Comparison of ENCODE assay signal across 13 mouse cellular contexts in genomic region chr10:87711798-87712197, GRCm38 (mm10).
A peak's percentile ranks its signal among the peaks of the same experiment; 100 is the strongest.
DNase-seq lines count a peak whose midpoint lies in the region; ATAC-seq lines count a peak whose summit lies in the region.
"Had no signal": no experiment of that assay in that cellular context is flagged by ENCODE, and none has a peak within 500 bp of the region (broad histone marks: within the 10 kb centered on the region; RNA-seq: fewer than 3 reads in every experiment).

No protein-coding gene starts in this region.

- DNase-seq in kidney, adult 18-20 months, result peak; percentile 7
- peak; percentile 62 for DNase-seq in adrenal gland, postnatal 10 days
- DNase-seq in heart, postnatal 10 days, result peak; percentile 60 to 64
- no peak for DNase-seq in gastrocnemius, postnatal 10 days
- no peak for DNase-seq in right cerebral cortex, postnatal 10 days (ENCODE audit: low spot score in 2 of 2)
- DNase-seq: lung, postnatal 10 days; right cerebral cortex, postnatal 4 days; thymus, postnatal 25 days had no signal

- H3K27ac ChIP-seq in kidney, embryonic 14.5 days (ENCODE audit: low read depth, low read length), result no peak overlapping the region
- H3K27ac ChIP-seq in liver, embryonic 16.5 days (ENCODE audit: low read length), result peak overlapping the region; percentile 54; the same call in 1 of the 2 replicates
- H3K27ac ChIP-seq: forebrain, embryonic 15.5 days had no signal

- H3K9me3 ChIP-seq in kidney, embryonic 14.5 days (ENCODE audit: control insufficient read depth, low read length), result no peaks in the 10 kb centered on the region
- H3K9me3 ChIP-seq in liver, embryonic 16.5 days (replicated peaks; ENCODE audit: control insufficient read depth, low read length), result no peaks in the 10 kb centered on the region
- H3K9me3 ChIP-seq: forebrain, embryonic 15.5 days had no signal

- no peak for ATAC-seq in kidney, embryonic 14.5 days (ENCODE audit: low FRiP score, low TSS enrichment)
- ATAC-seq in liver, embryonic 16.5 days (ENCODE audit: low read depth), result peak; percentile 92
- no peak for ATAC-seq in megakaryocyte-erythroid progenitor cell, adult 5-6 weeks (replicated peaks; ENCODE audit: low FRiP score, low TSS enrichment, poor library complexity, severe bottlenecking)
- ATAC-seq: forebrain, embryonic 15.5 days had no signal

- H3K27me3 ChIP-seq in kidney, embryonic 14.5 days (ENCODE audit: control insufficient read depth, insufficient read depth, low read length), result no peaks in the 10 kb centered on the region
- H3K27me3 ChIP-seq in liver, embryonic 16.5 days (ENCODE audit: control insufficient read depth, insufficient read depth, low read depth, low read length), result no peaks in the 10 kb centered on the region
- H3K27me3 ChIP-seq: forebrain, embryonic 15.5 days had no signal

- no peak overlapping the region for H3K4me2 ChIP-seq in kidney, embryonic 14.5 days (replicated peaks; ENCODE audit: low read depth, low read length)
- no peak overlapping the region for H3K4me2 ChIP-seq in liver, embryonic 16.5 days (ENCODE audit: low read depth, low read length)
- H3K4me2 ChIP-seq: forebrain, embryonic 15.5 days had no signal

- H3K36me3 ChIP-seq in kidney, embryonic 14.5 days (ENCODE audit: control insufficient read depth, insufficient read depth, low read length), result no peaks in the 10 kb centered on the region
- no peaks in the 10 kb centered on the region for H3K36me3 ChIP-seq in liver, embryonic 16.5 days (ENCODE audit: control insufficient read depth, insufficient read depth)
- H3K36me3 ChIP-seq: forebrain, embryonic 15.5 days had no signal

- no peak overlapping the region for H3K9ac ChIP-seq in kidney, embryonic 14.5 days (ENCODE audit: low read depth, low read length)
- H3K9ac ChIP-seq in liver, embryonic 16.5 days (ENCODE audit: low read depth, low read length), result no peak overlapping the region
- H3K9ac ChIP-seq: forebrain, embryonic 15.5 days had no signal

- 29% methylated on average over 3 of the region's 3 CpGs for WGBS in kidney, embryonic 14.5 days
- 36% methylated on average over 3 of the region's 3 CpGs for WGBS in liver, embryonic 16.5 days (ENCODE audit: insufficient replicate concordance)

- intact Hi-C loops in heart, postnatal 10 days (cut with DNase I), result no loop called here

- no peaks in the 10 kb centered on the region for H3K4me1 ChIP-seq in kidney, embryonic 14.5 days (ENCODE audit: control insufficient read depth, insufficient read depth, low read length)
- no peaks in the 10 kb centered on the region; the same call in 1 of the 2 replicates for H3K4me1 ChIP-seq in liver, embryonic 16.5 days (ENCODE audit: control insufficient read depth, low read depth, low read length)

- no peak overlapping the region for H3K4me3 ChIP-seq in kidney, embryonic 14.5 days (ENCODE audit: low read length)
- no peak overlapping the region for H3K4me3 ChIP-seq in liver, embryonic 16.5 days (ENCODE audit: low read depth, low read length)
- H3K4me3 ChIP-seq: forebrain, embryonic 15.5 days; myocyte had no signal

Comparison
In these comparisons a context has a peak if more than half of its experiments do, and no peak if none do; other contexts are left out.
1. DNase-seq: peak in kidney, adult 18-20 months (single experiment), adrenal gland, postnatal 10 days (single experiment) and heart, postnatal 10 days (2 of 2); none in gastrocnemius, postnatal 10 days (single experiment) and right cerebral cortex, postnatal 10 days (0 of 2).